Mouse (Mus musculus): ENCODE data around the gene Ctag2. TPM values are rescaled to one million over a fixed set of nuclear protein-coding genes. Genes with fewer than 3 reads are reported as not detected.

Gene Ctag2
- total RNA-seq (2012; rRNA removed), result not detected in 2 replicates
- not detected for polyA plus RNA-seq (2012; ENCODE audit: insufficient read depth in 1 of 2, insufficient read length in 2 of 2, low read depth in 1 of 2, low replicate concordance in 2 of 2, missing spikeins in 1 of 2)

- TF ChIP-seq HCFC1 (IDR thresholded peaks at IDR 0.05; ENCODE audit: low read depth, low read length), result no peak
- no peak for TF ChIP-seq TBP (IDR thresholded peaks at IDR 0.05; ENCODE audit: low read depth, low read length)
- TF ChIP-seq EP300 (IDR thresholded peaks at IDR 0.05; ENCODE audit: low read depth in 1 of 2, low read length in 2 of 2), result no peak
- no peak for TF ChIP-seq E2F4 (IDR thresholded peaks at IDR 0.05; ENCODE audit: borderline replicate concordance, low read depth, low read length)
- no peak for TF ChIP-seq POLR2AphosphoS5 (IDR thresholded peaks at IDR 0.05; ENCODE audit: borderline replicate concordance, low read depth, low read length)
- TF ChIP-seq RCOR1 (IDR thresholded peaks at IDR 0.05; ENCODE audit: low read depth, low read length), result no peak
- no peak for TF ChIP-seq ZNF384 (IDR thresholded peaks at IDR 0.05; ENCODE audit: low read depth, low read length)
- TF ChIP-seq MAZ (IDR thresholded peaks at IDR 0.05; ENCODE audit: low read depth, low read length), result no peak
- no peak for TF ChIP-seq ZC3H11A (IDR thresholded peaks at IDR 0.05; ENCODE audit: low read depth, low read length)
- TF ChIP-seq MEF2A (IDR thresholded peaks at IDR 0.05; ENCODE audit: extremely low read depth, insufficient replicate concordance, low read depth, low read length, poor library complexity, severe bottlenecking), result no peak
- no peak for TF ChIP-seq UBTF (IDR thresholded peaks at IDR 0.05; ENCODE audit: borderline replicate concordance, insufficient read depth, low read depth, low read length)
- TF ChIP-seq JUND (IDR thresholded peaks at IDR 0.05; ENCODE audit: low read depth, low read length), result no peak
- no peak for TF ChIP-seq GATA1 (IDR thresholded peaks at IDR 0.05; ENCODE audit: low read depth, low read length)
- TF ChIP-seq MYB (IDR thresholded peaks at IDR 0.05; ENCODE audit: low read depth, low read length), result no peak
- TF ChIP-seq NELFE (IDR thresholded peaks at IDR 0.05; ENCODE audit: low read depth, low read length), result no peak
- Histone ChIP-seq H3K4me3 (ENCODE audit: control insufficient read depth in 1 of 2, insufficient read depth in 1 of 2, low read depth in 2 of 2, low read length in 2 of 2) (no peak within 1 kb of the TSS), H3K4me1 (ENCODE audit: control insufficient read depth in 1 of 2, insufficient read depth in 2 of 2, low read length in 2 of 2) (no peaks in the 10 kb centered on the region), H3K27ac (ENCODE audit: control insufficient read depth, low read depth, low read length) (no peak within 1 kb of the TSS), H3K9ac (ENCODE audit: control insufficient read depth, low read depth, low read length, poor library complexity, severe bottlenecking) (no peak within 1 kb of the TSS), H3K9me3 (replicated peaks; ENCODE audit: insufficient read depth, low read length) (no peaks in the 10 kb centered on the region), H3K79me2 (ENCODE audit: control insufficient read depth, insufficient read depth, low read length, poor library complexity) (no peaks in the 10 kb centered on the region), H3K27me3 (ENCODE audit: control insufficient read depth in 1 of 2, insufficient read depth in 2 of 2, low read length in 2 of 2) (no peaks in the 10 kb centered on the region), H3K36me3 (ENCODE audit: control insufficient read depth in 1 of 2, insufficient read depth in 2 of 2, low read length in 2 of 2) (no peaks in the 10 kb centered on the region)
- DNase-seq (ENCODE audit: low read depth, low spot score), result no peak
These were observed at the start of gene Ctag2 for GRCm38 (mm10) chrX:65047344-65047743. Ctag2 (plus strand) TSS chrX:65047644.
